Mouse (Mus musculus) activated CD4-positive, CD25-positive, alpha-beta regulatory T cell, adult 9 weeks (primary cell): Measurements from ENCODE around the gene Tmem200a. TPM values are rescaled to one million over a fixed set of nuclear protein-coding genes. Genes with fewer than 3 reads are reported as not detected.

Experiments
- polyA plus RNA-seq: library from polyadenylated mRNA; unstranded; fragments of 100-300 nt; shearing (Covaris generic); gene quantifications from one replicate; pipeline ENCODE4 v1.2.1, GENCODE M21; 2017

Gene Tmem200a
- polyA plus RNA-seq = not detected

GRCm38 (mm10) chr10:26078521-26079142 lies at the start of gene Tmem200a:
Gene Tmem200a (minus strand): TSS chr10:26079052.

GRCm38 (mm10) chr10:26077671-26078481 lies 976 bp downstream of the Tmem200a start, which contains the start of gene Gm9767:
Gene Gm9767 (plus strand): TSS chr10:26078255.

Other genes starting within 250 kb of the Tmem200a start
- not detected for gene Gm9767, start 797 bp downstream of the Tmem200a start, polyA plus RNA-seq
- 3.5 TPM for gene Samd3, start 150.7 kb upstream of the Tmem200a start, polyA plus RNA-seq